Mouse (Mus musculus) kidney, adult 11 months (tissue): Measurements from ENCODE around the gene Spryd4.
"Not testable (repeated sequence)": the region's sequence is repeated elsewhere in the genome, so short reads cannot be mapped to it uniquely, and the experiment has no call there.

Experiments used
- DNase-seq: peaks from one replicate; pipeline ENCODE4 v3.0.0; 2022

Spryd4 gene

DNA sequence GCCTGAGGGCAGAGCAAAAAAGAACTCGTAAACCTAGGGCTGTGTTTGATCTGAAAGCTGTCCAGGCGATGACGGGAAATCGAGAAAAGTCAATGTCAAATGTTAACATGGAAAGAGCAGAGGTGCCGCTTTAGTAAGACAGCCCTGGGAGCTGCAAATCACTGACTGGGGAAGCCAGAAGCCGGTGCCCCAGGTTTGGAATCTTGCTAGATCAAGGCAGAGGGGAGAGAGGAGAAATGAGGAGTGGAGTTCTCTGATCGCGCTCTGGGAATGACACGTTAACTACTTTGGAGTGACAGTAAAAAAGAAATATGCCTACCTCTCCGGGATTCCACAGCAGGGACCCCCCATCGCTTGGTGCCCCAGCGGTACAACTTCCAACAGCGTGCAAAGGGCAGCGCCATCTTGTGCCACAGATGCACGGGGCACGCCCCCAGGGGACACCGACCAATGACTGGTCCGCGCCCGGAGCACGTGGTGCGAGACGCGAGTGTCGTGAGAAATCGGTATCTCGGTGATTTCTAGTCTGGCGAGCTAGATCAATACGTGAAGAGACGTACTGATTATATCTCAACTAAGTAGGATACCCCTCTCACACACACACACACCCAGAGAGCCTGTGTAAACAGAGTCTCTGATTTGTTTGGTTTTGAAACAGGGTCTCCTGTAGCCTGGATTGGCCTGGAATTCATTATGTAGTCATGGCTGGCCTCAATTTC, at the start of gene Spryd4:
TSS of gene Spryd4 (minus strand) at position 418 of the 719 bp plus-strand sequence.
- DNase-seq: peak; percentile 88

DNA sequence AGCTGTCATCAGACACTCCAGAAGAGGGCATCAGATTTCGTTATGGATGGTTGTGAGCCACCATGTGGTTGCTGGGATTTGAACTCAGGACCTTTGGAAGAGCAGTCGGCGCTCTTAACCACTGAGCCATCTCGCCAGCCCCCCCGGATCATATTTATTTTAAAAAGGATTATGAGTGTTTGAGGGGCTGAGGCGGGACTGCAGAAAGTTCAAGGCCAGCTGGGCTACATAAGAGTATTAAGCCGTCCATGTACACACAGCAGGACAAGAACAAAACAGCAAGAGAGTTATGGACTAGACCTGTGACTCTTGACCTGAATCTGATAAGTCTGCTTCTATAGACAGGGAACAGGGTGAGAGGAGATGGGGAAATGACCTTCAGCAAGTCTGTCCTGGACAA, 48.8 kb upstream of the Spryd4 start:
- DNase-seq: not testable (repeated sequence)

DNA sequence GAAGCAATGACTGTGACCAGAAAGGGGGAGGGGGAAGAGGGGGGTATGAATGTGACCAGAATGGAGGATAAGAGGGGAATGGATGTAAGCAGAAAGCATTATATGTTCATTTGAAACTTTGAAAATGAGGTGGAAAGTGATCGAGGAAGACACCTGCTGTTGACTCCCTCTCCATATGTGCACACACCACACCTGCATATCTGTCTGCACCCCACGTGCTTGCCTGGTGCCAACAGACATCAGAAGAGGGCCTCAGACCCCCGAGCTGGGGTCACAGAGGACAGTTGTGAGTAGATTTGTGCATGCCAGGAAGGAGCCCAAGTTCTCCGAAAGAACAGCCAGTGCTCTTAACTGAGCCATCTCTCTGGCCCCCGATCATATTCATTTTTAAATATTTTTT, 48.3 kb upstream of the Spryd4 start:
- no peak for DNase-seq

DNA sequence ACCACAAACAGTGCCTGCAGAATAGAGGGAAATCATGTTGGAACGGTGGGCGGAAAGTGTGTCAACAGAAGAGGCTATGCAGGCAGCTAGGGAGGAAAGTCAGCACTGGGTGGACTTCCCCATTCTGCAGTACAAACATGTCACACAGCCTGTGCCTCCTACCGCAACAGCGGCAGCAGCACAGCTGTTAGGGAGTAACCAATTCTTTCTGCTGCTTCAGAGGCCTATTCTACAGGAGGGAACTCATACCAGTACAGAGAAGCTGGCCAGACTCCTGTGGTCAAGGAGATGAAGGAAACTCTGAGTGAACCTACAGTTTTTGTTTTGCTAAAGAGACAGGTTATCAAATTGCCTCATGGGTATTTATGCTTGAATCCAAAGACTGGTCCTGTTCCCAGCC, 47.3 kb upstream of the Spryd4 start:
- DNase-seq: no peak

DNA sequence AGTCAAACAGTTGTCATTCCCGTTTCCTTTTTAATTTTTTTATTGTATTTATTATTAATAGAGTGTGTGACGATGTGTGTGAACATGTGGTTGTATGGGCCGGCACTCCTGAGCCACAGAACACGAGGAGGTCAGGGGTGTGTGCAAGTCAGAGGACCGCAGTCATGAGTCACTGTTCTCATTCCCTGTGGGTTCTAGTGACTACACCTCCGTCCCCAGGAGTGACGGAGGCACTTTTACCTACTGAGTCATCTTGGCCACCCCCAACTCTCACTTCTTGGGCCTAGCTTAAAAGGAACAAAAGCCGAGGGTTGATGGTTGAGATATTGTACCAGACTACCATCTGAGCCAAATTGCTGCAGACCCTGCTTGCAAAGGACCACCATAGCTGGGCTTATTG, 44.7 kb upstream of the Spryd4 start:
- no peak for DNase-seq

DNA sequence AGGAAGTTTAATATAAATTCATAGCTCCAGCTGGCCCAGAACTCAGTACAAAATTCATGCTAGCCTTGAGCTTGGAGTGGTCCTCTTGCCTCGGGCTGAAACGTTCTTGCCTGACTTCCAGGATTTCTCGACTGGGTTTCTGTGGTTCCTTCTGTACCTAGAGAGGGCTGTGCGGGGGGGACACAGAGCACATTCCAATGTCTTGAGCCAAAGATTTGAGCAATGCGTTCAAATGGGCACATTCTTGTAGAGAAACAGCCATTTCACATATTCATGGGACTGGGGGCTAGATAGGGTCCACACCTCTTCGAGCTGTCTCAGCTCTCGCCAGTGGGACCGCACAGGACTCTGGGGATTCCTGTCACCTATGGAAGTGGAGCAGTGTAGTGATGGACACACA, 44.3 kb upstream of the Spryd4 start:
- DNase-seq: no peak

DNA sequence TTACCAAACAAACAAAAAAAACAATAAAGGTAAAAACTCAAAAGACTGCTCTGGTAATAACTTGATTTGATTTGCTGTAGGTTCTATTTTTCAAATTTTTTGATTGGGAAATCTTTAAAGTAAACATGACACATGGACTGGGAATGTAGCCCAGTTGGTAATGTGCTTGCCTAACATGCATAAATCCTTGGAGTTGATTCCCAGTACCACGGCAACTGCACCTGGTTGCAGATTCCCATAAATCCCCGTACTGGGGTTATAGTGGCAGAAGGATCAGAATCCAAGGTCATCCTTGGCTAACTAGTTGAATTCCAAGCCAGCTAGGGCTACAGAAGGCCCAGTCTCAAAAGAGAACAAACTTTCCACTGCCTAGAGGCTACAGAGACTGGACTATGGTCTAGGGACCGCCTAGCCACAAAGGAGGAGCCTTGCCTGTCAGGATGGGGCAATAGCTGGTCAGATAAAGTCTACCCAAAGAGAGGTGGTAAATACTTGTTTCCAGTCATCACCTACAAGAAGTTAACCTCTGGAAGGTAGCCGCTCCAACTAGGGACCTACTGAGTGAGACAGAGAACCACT, 42.2 kb upstream of the Spryd4 start, which contains the start of gene Apon:
TSS of gene Apon (plus strand) at position 420 of the 579 bp plus-strand sequence.
- DNase-seq: no peak

DNA sequence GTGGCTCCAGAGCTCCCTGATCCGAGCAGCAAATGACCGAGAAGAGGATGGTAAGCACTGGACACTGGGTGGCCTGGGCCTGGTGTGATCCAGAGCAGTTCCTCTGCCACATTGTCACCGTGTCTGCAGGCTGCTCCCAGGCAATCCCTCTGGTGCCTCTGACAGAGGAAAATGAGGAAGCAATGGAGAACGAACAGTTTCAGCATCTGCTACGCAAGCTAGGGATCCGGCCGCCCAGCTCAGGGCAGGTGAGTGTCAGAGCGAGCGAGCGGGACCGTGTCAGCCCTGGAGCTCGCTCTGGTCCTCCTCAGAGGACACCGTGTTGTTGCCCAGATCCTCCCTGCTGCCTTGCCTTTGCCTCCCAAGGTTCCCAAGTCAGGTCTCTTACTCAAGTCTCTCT, 39.0 kb upstream of the Spryd4 start:
- DNase-seq: no peak

DNA sequence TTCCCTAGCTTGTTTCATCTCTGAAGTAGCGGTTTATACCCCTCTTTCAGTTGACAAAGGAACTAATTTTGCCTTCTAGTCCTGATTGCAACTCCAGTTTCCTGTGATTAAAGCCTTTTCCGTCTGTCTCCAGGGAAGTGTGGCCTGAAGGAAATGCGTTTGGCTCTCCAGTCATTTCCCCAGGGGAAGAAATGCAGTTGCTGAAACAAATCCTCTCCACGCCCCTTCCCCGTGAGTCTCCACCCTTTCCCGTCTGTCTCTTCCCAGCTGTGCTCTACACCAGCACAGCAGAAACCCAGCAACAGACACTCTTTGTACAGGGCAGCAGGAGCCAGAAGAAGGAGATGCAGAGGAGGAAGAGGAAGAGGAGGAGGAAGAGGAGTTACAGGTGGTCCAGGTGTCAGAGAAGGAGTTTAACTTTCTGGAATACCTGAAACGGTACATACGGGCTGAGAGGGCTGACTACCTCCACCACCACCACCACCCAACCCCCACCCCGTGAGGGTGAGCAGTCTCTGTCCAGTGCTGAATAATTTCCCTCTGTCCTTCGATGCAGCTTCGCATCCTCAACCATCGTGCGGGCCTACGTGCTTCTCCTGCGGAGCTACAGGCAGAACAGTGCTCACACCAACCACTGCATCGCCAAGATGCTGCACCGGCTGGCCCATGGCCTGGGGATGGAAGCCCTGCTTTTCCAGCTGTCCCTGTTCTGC, 35.6 kb upstream of the Spryd4 start:
- peak; percentile 57 for DNase-seq

DNA sequence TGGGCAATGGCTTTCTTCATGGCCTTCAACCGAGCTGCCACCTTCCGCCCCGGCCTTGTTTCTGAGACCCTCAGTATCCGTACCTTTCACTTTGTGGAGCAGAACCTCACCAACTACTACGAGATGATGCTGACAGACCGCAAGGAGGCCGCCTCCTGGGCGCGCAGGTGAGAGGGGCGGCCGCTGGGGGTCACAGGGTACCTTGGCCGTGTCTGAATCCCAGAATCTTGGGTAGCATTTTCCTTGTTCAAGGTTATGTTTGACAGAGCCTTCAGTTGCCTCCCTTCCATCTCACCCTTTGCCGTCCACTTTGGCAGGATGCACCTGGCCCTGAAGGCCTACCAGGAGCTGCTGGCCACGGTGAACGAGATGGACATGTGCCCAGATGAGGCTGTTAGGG, 32.5 kb upstream of the Spryd4 start:
- DNase-seq: no peak

DNA sequence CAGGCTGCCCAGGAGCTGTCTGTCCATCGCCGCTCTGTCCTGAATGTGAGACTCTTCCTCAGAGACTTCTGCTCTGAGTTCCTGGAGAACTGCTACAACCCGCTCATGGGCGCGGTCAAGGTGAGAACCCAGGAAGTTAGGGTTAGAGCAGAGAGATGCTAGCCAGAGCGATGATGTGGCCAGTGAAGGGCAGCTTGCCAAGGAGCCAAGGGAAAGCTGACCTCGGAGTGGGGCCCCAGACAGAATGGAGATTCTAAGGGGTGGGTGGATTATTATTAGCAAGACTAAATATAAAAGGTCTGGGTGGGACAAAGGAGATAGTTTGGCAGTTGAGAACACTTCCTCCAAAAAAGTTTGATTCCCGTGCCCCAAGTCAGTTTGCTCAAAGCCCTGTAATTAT, 31.6 kb upstream of the Spryd4 start:
- no peak for DNase-seq

DNA sequence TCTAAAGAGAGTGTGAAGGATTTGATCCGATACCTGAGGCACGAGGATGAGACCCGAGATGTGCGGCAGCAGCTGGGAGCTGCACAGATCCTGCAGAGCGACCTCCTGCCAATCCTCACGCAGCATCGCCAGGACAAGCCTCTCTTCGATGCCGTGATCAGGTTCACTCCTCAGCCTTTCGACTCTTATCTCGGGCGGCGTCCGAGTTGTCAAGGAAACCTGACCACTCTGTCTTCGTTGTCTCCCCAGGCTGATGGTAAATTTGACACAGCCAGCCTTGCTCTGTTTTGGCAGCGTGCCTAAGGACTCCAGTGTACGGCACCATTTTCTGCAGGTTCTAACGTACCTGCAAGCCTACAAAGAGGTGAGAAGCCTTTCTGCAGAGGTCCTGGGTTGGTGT, 28.5 kb upstream of the Spryd4 start:
- DNase-seq: no peak

DNA sequence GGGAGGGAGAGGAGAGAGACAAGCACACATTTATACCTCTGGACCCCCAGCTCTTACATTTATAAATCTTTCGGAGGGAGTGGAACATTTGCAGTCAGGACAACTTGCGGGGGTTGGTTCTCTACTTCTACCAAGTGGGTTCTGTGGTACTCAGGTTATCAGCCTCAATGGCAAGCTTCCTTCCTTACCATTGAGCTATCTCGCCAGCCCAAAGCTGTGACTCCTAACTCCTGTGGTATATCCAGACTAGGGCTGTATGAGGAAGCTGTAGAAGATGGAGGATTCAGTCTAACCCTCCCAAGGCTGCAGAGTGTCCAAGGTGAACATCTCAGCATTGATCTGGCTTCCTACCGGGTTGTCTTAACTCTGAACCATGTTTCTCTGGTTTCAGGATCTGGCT, 27.5 kb upstream of the Spryd4 start:
- DNase-seq: no peak

DNA sequence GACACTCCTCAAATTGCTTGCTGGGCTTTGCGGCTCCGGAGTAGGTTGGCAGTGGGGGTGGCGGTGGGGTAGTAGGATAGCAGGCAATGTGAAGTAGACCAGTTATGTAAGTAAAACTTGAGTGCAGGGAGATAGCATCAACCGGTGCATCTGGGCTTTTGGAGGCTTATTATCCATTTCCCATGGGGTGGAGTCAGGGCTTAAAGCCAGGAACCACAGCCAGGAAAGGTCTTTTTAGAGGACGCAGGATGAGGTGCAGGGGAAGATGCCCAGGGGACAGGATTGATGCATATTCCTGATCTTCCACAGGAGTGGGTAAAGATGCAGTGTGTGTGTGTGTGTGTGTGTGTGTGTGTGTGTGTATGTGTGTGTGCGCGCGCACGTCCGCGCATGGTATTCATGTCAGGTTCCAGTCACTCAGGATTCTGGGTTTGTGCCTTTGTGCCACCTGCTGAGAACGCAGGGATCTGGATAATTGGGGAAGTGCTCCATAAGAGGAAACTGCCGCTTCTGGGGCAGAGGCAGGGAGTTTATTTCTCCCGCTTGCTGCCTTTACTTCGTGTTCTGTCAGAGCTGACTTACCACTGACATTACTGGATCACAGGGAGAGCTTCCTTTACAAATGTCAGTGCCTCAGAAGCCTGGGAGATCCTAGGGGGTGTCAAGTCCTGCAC, 26.3 kb upstream of the Spryd4 start:
- no peak for DNase-seq

DNA sequence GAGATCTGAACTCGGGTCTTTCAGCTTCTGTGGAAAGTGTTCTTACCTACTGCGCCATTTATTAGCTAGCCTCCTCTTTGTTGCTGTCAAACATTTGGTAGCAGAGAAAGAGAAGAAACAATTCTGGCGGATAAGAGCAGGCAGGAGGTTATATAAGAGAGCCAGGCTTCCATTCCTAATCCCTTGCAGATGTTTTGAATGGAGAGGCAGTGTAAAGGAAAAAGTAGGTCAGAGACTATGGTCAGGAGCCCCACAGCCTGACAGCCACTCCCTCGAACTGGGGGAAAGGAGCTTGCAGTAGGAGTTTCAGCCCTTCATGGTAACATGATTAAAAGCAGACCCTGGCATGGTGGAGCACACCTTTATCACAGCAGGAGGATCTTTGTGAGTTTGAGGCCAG, 24.7 kb upstream of the Spryd4 start:
- no peak for DNase-seq

DNA sequence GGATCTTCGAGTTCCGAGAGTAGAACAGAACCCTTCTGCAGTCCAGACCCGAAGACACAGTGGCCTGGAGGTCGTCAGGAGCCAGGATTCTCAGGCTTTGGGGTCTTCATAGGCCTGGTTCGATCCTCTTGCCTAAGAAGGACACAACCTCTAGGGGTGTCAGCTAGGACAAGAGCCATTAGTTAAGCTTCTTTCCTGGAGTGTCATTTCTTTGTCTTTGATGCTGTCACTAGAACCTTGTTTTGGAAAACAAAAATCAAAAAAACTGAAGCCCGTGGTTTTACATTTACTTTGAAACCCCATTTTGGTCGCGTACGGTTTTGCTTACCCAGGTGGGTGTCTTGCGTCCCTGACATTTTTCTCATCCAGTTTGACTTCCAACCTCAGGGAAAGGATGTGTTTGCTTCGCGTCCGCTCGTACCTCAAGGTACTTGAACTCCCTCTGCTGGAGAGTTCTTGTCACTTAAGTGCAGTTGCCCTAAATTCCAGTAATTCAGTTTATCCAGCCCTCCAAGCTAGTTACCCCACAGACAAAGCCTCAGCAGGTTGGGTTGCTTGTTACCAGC, 20.9 kb upstream of the Spryd4 start:
- DNase-seq: peak; percentile 59

DNA sequence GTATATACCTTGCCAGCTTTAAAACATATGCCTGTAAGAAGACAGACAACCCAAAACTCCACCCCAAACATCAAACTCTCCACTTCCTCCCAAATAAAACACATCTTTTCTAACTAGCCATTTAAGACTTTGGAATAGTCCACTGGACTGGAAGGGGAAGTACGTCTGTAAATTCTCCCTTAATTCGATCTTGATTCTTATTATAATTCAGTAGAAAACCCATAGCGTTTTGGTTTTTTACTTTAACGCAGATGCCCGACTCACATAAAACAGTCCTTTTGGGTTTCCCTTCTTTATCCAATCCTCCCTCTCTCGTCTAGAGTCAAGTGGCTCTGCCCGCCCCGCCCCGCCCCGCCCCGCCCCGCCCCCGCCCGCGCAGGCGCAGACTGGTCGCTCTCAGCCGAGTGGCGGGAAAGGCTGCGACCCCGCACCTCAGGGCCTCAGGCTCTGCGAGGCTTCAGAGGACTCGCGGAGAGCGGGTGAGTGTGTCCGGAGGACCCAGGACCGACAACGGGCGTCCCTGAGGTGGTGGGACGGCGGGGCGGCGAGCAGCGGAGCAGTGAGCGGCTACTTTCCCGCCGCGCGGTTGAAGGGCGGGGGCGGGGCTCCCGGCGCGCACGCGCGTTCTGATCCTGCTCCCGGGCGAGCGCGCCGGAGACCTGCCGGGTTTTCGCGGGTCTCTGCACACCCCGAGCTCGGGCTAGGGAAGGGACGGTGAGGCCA, 20.3 kb upstream of the Spryd4 start, which contains the start of gene Timeless:
TSS of gene Timeless (plus strand) at position 369 of the 723 bp plus-strand sequence.
- DNase-seq: peak; percentile 78

DNA sequence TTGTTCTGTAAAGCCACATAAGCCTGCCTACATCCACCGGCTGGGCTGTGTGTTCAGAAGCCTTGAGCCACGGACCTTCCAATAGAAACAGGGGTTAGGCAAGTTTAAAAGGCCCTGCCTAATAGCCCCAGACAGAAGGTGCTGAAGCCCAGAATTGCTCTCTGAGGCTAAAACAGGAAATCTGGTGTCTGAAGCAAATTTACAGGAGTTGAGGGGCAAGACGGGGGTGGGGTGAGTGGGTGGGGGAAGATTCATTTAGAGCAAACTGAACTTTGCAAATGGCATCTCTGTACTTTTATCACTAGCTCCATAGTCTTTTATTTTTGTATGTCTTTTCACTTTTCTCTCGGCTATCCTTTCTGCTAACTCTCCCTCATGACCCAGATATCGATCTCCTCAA, 19.5 kb upstream of the Spryd4 start:
- no peak for DNase-seq

DNA sequence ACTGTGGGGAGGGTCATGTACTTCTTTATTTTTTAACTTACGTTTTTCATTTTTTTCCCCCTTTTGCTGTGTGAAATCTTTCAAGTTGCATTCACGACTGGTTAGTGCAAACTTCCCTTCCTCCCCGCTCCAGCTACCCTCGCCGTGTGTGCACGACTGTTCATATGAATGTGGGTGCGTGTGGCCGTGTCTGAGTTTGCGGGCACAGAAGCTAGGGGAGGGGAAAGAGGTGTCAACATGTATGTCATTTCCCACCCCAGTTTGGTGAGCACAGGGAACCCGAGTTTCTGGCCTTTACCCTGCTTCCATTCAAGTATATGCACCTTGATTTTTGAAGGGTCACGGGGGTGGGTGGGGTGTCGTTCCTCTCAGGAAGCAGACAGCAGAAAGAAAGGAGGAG, 19.0 kb upstream of the Spryd4 start:
- DNase-seq: no peak

DNA sequence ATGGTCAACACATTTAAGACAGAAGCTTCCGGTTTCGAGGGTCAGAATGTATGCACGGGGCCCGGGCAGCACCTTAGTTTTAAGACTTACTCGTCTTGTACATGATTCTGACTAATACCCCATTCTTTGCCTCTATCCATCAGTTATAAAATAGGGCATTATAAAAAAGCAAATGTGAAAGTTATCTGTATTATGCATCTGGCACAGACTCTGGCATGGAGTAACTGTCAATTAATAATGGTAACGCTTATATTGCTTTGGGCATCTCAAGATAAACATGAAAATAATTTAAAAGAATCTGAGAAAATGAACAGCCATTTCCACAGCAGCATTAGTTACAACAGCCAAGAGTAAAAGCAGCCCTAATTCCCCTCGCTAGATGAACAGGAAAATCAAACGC, 16.4 kb upstream of the Spryd4 start:
- no peak for DNase-seq

DNA sequence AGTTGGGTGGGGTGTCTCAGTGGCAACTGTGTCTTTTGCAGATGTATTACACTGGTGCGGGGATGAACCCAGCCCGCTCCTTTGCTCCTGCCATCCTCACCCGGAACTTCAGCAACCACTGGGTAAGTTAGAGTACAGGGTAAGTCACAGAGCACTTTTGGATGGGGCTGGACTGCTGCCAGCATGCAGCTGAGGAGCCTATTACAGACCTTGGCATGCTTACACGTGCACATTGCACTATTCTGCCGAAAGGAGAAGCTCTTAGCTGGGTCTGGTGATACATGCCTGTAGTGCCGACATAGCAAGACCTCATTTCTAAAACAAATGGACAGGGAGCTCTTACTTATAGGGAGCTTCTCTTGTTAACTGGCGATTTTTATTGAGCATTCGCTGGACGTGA, 16.0 kb upstream of the Spryd4 start:
- DNase-seq: no peak

DNA sequence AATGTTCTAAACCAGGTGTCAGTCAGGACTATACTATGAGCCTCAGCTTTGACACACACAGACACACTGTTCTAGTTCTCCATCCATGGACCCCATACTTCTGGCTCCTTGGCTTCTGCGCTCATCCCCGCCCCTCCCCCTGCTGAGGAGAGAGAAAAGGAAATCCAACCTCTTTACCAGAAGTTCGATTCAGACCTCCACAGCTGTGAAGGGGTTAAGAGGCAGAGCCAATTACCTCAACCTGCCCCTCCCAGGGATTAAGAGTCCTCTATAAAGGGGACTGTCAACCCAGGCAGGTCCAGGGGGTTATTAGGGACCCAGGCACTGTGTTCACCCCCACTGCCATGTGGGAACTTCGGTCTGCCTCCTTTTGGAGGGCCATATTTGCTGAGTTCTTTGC, 13.9 kb upstream of the Spryd4 start, which contains the start of gene Mip:
TSS of gene Mip (plus strand) at position 301 of the 400 bp plus-strand sequence.
- DNase-seq: no peak
